Mouse (Mus musculus): ENCODE data around the gene Tnfrsf12a.

- no peak for TF ChIP-seq POLR2A (IDR thresholded peaks at IDR 0.05; ENCODE audit: insufficient read depth, low read depth, low read length)
- TF ChIP-seq CTCF (IDR thresholded peaks at IDR 0.05; ENCODE audit: insufficient read depth, low read depth, low read length): no peak
Observed at GRCm38 (mm10) chr17:23653324-23653723, 23.9 kb downstream of the Tnfrsf12a start.

Data from olfactory bulb, adult 2 months (tissue).